Mouse (Mus musculus) megakaryocyte, adult 5-6 weeks (primary cell): ENCODE data around the gene Chp2. TPM values are rescaled to one million over a fixed set of nuclear protein-coding genes. Genes with fewer than 3 reads are reported as not detected.
A peak's percentile ranks its signal among the peaks of the same experiment; 100 is the strongest.

Experiments
- ATAC-seq: 2 replicates; pipeline ENCODE4 v1.8.0; 2016; ENCODE audit warnings: mild to moderate bottlenecking, inconsistent platforms; ENCODE audit not compliant: poor library complexity, severe bottlenecking
- total RNA-seq, 2 experiments: library from RNA; stranded (forward) in 1 of 2; stranded (reverse) in 1 of 2; fragments of 153-499, 151-499 nt in 1 of 2; fragments of 221-1000, 200-1000 nt in 1 of 2; gene quantifications; 2 replicates each; pipeline versions ENCODE4 v1.2.3 to v1.2.4; 2015 to 2017

Gene Chp2
- total RNA-seq, 2 experiments from 2014 or later: 0.18 to 0.27 TPM

DNA sequence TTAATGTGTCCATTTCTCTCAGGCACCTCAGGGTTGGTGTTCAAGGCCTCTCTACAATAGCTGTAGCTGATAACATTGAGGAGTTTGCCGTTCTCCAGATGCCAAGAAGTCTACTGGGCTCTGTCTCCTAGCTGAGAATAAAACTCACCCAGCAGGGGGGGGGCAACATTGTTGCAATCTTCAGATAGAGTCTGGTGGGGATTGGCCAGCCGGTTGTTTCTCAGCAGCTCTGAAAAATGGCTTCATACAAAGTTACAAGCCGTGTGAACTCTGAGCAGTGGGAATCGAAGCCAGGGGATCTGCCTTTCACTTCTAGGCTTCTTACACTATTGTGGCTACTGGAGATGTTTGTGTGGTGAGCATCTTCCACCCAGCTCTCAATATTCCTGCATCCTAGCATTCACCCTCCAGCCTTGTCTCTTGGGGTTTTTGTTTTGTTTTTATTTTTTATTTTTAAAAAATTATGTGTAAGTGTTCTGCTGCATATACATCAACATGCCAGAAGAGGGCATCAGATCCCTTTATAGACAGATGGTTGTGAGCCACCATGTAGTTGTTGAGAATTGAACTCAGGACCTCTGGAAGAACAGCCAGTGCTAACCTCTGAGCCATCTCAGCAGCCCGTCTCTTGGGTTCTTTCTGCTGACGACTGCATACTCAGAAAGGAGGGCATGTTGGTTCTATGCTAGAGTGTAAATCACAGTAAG lies 21.3 kb downstream of the Chp2 start:
- no peak for ATAC-seq

DNA sequence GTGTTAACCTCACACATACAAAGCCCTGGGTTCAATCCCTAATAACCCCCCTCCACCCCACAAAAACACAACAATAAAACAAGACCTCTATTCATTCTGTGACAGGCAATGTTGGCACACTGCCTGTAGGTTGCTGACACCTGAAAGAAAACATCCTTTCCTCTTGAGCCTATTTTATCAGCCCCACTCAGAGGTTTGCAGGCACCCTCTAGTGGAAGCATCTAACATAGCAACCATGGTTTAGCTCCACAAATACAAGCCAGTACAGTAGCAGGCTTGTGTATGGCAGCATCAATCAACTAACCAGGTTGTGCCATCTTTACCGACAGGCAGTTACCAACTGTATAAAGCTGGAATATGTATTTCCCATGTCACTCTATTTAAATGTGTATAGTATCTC lies 23.0 kb downstream of the Chp2 start:
- peak; percentile 87 for ATAC-seq

DNA sequence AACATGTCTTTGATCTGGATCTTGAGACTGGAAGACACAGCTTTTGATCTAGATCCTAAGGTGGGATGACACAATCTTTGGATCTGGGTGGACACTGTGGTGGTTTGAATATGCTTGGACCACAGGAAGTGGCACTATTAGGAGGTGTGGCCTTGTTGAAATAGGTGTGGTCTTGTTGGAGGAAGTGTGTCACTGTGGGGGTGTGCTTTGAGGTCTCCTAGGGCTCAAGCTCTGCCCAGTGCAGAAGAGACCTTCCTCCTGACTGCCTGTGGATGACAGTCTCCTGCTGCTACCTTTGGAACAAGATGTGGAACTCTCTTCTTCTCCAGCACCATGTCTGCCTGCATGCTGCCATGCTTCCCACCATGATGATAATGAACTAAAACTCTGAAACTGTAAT lies 23.4 kb downstream of the Chp2 start:
- ATAC-seq: peak; percentile 31; the same call in 1 of the 2 replicates

DNA sequence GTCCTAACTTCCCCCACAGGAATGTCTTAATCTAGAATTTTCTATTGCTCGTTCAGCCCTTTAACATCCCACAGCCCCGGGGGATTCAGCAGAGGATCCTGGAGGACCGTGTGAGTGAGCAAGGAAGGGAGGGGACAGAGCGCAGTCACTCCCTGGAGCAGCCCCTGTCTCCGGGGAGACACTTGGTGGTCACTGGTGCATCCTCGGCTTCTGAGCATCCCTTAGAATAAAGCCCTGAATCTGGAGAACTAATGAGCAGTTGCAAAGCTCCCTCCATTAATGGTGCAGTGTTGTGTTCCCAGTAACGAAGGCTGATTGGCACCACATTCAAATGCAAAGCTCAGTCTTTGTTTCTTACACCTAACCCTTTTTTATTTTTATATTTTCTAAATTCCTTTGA lies 24.9 kb downstream of the Chp2 start:
- no peak for ATAC-seq

DNA sequence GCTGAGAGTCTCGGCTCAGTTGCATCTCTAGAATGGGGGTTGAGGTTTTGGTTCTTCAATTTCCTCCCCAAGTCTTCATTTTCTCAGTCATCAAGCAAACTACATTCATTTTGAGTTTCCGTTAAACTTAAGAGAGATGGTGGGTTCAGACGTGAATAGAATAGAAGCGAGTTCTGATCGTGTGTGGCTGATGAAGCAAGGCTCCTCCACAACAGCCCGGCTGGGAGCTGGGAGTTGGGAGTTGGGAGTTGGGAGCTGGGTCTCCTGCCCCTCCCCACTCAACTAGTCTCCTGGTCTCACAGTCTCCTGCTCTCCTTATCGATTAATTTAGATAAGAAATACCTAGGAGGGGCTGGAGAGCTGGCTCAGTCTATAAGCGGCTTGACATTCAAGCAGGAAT lies 25.3 kb downstream of the Chp2 start:
- no peak for ATAC-seq

DNA sequence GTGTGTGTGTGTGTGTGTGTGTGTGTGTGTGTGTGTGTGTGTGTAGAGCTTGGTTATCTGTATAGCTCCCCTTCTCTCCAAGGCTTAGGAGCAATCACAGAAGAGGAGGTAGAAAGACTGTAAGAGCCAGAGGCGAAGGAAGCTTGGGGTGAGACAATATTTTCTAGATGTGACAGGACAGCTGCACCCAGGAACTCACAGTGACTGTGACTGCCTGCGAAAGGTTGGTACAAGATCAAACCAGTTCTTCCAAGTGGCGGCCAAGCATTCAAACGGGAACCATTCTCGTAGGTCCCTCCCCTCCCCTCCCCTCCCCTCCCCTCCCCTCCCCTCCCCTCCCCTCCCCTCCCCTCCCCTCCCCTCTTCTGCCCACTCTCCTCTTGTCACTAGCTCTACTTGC lies 26.7 kb downstream of the Chp2 start:
- no peak for ATAC-seq

DNA sequence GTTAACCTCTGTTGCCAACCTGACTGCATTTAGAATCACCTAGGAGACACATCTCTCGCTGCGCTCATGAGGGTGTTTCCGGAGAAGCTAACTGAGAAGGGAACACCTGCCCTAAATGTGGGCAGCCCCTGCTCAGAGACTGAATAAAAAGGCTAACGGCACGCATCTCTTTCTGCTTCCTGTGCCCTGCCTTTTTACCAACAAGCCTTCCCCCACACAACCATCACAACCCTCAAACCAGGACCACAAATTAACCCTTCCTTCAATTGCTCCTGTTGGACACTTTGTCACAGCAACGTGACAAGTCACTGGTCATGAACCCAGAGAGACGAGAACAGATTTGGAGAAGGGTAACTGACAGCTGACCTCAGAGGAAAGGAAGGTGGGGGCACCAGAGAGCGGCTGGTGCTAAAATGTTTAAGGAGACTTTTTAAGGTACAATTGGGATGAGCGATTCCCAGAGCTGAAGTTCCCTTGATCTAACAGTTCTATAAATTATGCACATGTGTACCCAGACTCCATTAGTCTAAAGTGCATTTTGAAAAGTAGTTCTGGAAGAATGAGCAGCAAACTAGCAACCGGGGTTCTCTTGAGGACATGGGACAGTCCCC lies 28.1 kb downstream of the Chp2 start:
- no peak for ATAC-seq

DNA sequence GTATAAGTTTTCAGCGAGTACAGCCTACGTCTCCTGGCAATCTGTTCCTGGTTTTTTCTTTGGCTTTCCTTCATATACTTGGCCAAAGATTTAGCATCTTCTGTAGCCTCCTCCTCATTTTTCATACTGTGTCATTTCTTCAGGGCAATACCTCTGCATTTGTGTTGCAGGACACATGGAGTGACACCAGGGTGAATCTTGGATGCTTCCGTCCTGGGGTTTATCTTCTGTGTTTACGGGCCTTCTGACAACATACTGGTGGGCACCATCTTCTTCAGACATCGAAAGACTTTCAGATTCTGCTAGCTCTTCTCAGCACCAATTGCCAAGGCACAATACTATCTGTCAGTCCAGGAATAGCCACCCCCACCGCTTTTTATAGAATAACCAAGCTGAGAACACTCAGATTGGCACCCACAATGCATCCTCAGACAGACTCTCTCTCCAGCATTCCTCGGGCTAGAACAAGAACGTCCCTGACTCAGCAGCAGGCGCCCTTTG lies 30.1 kb downstream of the Chp2 start:
- no peak for ATAC-seq

DNA sequence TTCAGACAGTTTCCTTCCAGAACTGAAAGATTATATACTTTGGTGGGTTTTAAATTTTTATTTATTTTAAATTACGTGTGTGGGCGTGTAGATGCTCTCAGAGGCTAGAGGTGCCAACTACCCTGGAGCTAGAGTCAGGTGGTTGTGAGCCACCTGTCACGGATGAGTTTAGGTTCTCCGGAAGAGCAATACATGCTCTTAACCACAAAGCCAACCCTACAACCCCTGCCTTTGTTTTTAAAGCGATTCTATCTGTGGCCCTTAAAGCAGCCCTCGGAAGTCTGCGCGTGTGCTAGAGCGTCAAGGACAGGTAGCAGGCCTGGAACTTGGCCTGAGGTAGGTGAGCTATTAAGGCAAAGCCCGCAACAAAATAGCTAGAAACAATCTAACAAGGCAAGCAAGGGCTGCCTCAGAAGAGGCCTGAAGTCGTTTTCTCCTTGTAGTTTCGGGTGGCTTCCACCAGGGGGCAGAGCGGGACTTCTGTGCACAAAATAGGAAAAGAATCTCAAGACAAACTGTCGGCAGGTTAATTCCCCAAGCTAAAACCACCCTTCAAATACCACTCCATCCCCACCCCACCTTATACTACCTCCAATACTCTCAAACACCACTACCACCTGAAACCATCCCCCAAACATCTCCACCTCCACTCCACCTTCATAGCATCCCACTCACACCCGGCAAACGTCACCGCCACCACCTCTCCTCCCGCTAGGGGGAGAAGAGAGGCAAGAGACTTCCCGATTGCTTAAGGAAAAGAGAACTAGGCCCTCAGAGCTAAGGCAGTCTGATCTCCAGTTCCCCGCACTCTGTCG lies 32.1 kb downstream of the Chp2 start:
- peak; percentile 96 for ATAC-seq

DNA sequence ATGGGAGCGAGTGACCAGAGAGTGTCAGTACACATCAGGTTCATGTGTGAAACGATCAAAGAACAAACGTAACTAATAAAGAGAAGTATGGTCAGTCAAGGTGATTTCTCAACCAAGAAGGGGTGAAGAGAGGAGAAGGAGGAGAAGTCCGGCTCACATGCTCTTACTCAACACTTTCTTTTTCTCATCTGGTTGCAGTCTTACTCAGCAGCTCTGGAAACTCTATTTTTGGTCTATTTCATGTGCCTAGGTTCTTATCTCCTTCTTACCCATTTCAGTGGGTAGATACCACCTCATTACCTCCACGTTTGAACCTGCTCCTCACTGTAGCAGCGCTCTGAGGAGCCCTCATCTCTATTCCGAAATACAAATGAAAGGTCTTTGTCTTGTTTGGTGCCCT lies 37.4 kb downstream of the Chp2 start:
- ATAC-seq: peak; percentile 49

DNA sequence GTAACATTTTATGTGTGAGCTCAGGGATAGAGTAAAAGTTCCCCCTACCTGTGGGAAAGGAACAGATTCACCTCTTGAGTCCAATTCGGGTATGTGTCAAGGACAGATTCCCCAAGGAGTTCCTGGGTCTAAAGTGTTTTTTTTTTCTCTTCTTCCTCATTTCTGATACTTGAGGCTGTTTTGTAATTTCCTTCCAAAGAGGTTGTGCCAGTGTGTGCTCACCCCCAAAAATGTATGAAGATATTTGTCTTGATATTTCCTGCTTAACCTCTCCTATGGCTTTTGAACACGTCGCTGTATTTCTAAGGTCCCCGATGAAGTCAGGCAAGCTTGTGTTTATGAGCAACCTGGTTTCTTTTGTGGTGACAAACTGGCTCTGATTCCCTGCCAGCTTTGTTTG lies 39.2 kb downstream of the Chp2 start:
- peak; percentile 51 for ATAC-seq

DNA sequence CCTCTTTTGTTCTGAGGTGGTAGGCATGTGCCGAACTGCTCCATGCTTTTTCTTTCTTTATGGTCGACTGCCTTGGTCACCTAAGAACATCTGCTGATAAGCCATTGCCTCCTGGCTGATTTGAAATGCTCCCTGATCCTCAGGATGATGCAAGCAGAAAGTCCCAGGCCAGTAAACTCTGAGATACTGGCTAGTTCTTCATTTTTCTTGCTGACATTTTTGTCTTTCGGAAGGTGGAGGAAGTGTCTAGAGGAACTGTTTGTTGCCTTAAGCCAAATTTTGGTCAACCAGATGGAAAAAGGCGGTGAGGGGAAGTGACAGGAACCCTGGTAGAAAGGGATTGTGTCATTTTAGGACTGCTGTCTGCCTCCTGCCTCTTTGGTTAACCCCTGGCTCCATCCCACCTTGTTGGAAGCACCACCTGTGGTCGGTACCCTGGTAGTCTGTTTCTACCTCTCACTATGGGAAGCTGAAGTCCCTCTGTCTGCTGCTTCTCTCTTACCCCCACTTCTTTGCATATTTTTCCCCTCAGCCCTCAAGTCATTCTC lies 40.8 kb downstream of the Chp2 start:
- ATAC-seq: peak; percentile 73

DNA sequence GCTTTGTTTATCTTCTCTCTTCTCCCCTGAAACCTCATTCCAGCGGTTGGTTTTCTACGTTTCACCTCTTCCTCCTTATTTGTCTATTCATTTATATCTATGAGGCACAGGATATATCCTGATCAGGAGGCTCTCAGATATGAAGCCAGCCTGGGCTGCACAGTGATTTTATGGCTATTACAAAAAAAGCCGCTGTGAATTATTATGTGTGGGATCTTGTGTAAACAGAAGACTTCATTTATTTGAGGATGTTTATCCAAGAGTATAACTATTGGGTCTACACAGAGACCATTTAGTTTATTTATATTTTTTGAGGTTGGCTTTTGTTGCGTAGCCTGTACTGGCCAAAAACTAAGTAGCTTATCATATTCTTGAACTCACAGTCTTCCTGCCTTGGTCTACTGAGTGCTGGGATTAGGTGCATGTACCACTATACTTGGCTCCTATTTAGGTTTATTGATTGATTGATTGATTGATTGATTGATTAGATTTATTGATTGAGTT lies 49.7 kb downstream of the Chp2 start:
- ATAC-seq: no peak

DNA sequence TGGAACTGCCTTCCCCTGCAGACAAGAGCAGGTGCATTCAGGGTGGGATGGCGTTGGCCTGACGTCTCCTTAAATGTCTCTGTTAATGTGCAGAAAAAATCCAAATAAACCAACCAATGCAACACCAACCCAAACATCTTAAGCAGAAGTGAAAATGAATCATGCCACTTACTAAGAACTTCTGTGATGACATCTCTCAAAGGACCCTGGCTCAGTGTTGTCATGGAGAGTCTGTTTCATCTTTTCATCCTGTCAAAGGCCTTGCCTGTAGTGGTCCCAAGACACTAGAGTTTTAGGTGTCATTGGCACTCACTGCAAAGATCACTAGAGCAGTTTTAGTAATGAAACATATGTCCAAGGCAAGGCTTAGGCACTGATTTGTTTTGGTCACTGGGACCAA lies 53.0 kb downstream of the Chp2 start:
- ATAC-seq: peak; percentile 77

Other genes starting within 250 kb of the Chp2 start
- 7.6 and 7.7 TPM in 2 replicates for gene Cog7, start 237.8 kb upstream of the Chp2 start, total RNA-seq (2015)
- 7.8 and 8.3 TPM in 2 replicates for gene Cog7, start 237.8 kb upstream of the Chp2 start, total RNA-seq (2017)
- 3.9 and 5.2 TPM in 2 replicates for gene Gga2, start 198.3 kb upstream of the Chp2 start, total RNA-seq (2015)
- gene Gga2, start 198.3 kb upstream of the Chp2 start, total RNA-seq (2017): 3.4 and 5.1 TPM in 2 replicates
- gene Ubfd1, start 152.3 kb upstream of the Chp2 start, total RNA-seq (2015): 14.3 and 16.3 TPM in 2 replicates
- 14.4 and 15.0 TPM in 2 replicates for gene Ubfd1, start 152.3 kb upstream of the Chp2 start, total RNA-seq (2017)
- gene Ears2, start 152.2 kb upstream of the Chp2 start, total RNA-seq (2015): 1.0 and 1.5 TPM in 2 replicates
- 0.98 and 1.3 TPM in 2 replicates for gene Ears2, start 152.2 kb upstream of the Chp2 start, total RNA-seq (2017)
- 128 and 133 TPM in 2 replicates for gene Ndufab1, start 117.6 kb upstream of the Chp2 start, total RNA-seq (2015)
- gene Ndufab1, start 117.6 kb upstream of the Chp2 start, total RNA-seq (2017): 36.2 and 69.0 TPM in 2 replicates
- gene Palb2, start 86.5 kb upstream of the Chp2 start, total RNA-seq (2015): 15.4 and 15.7 TPM in 2 replicates
- gene Palb2, start 86.5 kb upstream of the Chp2 start, total RNA-seq (2017): 8.1 and 11.5 TPM in 2 replicates
- gene Dctn5, start 86.5 kb upstream of the Chp2 start, total RNA-seq (2015): 64.7 and 75.2 TPM in 2 replicates
- 81.3 and 94.4 TPM in 2 replicates for gene Dctn5, start 86.5 kb upstream of the Chp2 start, total RNA-seq (2017)
- 46.9 and 48.0 TPM in 2 replicates for gene Plk1, start 60.1 kb upstream of the Chp2 start, total RNA-seq (2015)
- gene Plk1, start 60.1 kb upstream of the Chp2 start, total RNA-seq (2017): 52.6 and 60.9 TPM in 2 replicates
- not detected in 2 replicates for gene Ern2, start 33.3 kb upstream of the Chp2 start, total RNA-seq (2015)
- not detected in 2 replicates for gene Ern2, start 33.3 kb upstream of the Chp2 start, total RNA-seq (2017)
- 131 and 135 TPM in 2 replicates for gene Prkcb, start 69.3 kb downstream of the Chp2 start, total RNA-seq (2015)
- gene Prkcb, start 69.3 kb downstream of the Chp2 start, total RNA-seq (2017): 85.9 and 96.3 TPM in 2 replicates